Mouse (Mus musculus) hindbrain, embryonic 12.5 days (tissue): ENCODE data around the gene Slc7a14. TPM values are rescaled to one million over a fixed set of nuclear protein-coding genes. Genes with fewer than 3 reads are reported as not detected.
"Not testable (repeated sequence)": the region's sequence is repeated elsewhere in the genome, so short reads cannot be mapped to it uniquely, and the experiment has no call there.

Experiments
- ATAC-seq: fragments of 200-750 bp; cut with Nextera tagmentation; 2 replicates; pipeline ENCODE4 v1.8.0; 2017; ENCODE audit warnings: moderate TSS enrichment; ENCODE audit not compliant: low FRiP score
- H3K27ac ChIP-seq: fragments of 300-500 bp; sonication (generic); 2 replicates; pipeline ENCODE4 v1.5.1; 2016; ENCODE audit warnings: mild to moderate bottlenecking
- H3K27me3 ChIP-seq: fragments of 300-500 bp; sonication (generic); 2 replicates; pipeline ENCODE4 v1.6.1; 2016; ENCODE audit warnings: mild to moderate bottlenecking
- H3K36me3 ChIP-seq: fragments of 300-500 bp; sonication (generic); 2 replicates; pipeline ENCODE4 v1.6.1; 2016; ENCODE audit warnings: mild to moderate bottlenecking
- H3K4me1 ChIP-seq: fragments of 300-500 bp; sonication (generic); 2 replicates; pipeline ENCODE4 v1.6.1; 2016
- H3K4me2 ChIP-seq: fragments of 300-500 bp; sonication (generic); replicated peaks from 2 replicates; pipeline ENCODE4 v1.6.1; 2016; ENCODE audit warnings: mild to moderate bottlenecking
- H3K4me3 ChIP-seq: fragments of 300-500 bp; sonication (generic); 2 replicates; pipeline ENCODE4 v1.5.1; 2016; ENCODE audit warnings: mild to moderate bottlenecking
- H3K9ac ChIP-seq: fragments of 300-500 bp; sonication (generic); 2 replicates; pipeline ENCODE4 v1.6.1; 2016; ENCODE audit warnings: mild to moderate bottlenecking, moderate library complexity
- H3K9me3 ChIP-seq: fragments of 300-500 bp; sonication (generic); replicated peaks from 2 replicates; pipeline ENCODE4 v1.6.1; 2016; ENCODE audit warnings: mild to moderate bottlenecking
- WGBS: fragments of 180-500 bp; shearing (Covaris S2); methylation state at CpG from one replicate; pipeline ENCODE4 v1.1.7; 2016; 5-methylcytosine and 5-hydroxymethylcytosine counted together
- polyA plus RNA-seq: library from polyadenylated mRNA; unstranded; fragments of >200 nt; fragmentation: Nextera tagmentation; extraction: Ambion mirVana; gene quantifications from 2 replicates; pipeline ENCODE4 v1.2.1, GENCODE M21; 2016

The Slc7a14 gene
- polyA plus RNA-seq, 1 experiment from 2014 or later, result 2.0 TPM

- 71% methylated on average over 3 of the region's 3 CpGs for WGBS
- no peaks in the 10 kb centered on the region for H3K27me3 ChIP-seq
Measured at GRCm38 (mm10) chr3:31287421-31287948, 22.7 kb downstream of the Slc7a14 start.

DNA sequence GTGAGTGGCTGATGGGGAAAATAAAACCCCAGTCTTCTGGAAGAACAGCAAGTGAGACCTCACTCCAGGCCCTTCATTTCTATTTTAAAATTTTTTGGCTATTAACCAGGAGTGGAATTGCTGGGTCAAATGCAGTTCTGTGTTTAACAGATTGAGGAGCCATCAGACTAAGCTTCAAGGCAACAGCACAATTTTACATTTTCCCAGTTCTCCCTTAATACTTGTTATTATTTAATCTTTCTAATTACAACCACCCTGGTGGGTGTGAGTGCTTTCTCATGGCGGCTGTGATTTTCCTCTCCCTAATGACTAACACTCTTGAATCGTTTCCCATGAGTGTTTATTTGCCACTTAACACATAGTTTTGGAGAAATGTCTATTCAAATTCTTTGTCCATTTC, 29.1 kb downstream of the Slc7a14 start:
- H3K9me3 ChIP-seq, result no peaks in the 10 kb centered on the region
- no peak overlapping the region for H3K4me3 ChIP-seq
- H3K27ac ChIP-seq, result no peak overlapping the region
- no peaks in the 10 kb centered on the region for H3K27me3 ChIP-seq
- no peaks in the 10 kb centered on the region for H3K36me3 ChIP-seq
- ATAC-seq, result no peak
- WGBS, result 81% methylated on average over 2 of the region's 2 CpGs
- H3K4me2 ChIP-seq, result no peak overlapping the region
- no peak overlapping the region for H3K9ac ChIP-seq
- H3K4me1 ChIP-seq, result peaks cover 6% of the 10 kb centered on the region

More at GRCm38 (mm10) chr3:31287421-31287948, 22.7 kb downstream of the Slc7a14 start:
- H3K4me3 ChIP-seq, result no peak overlapping the region
- no peak overlapping the region for H3K27ac ChIP-seq
- ATAC-seq, result no peak
- H3K4me2 ChIP-seq, result no peak overlapping the region
- H3K9ac ChIP-seq, result no peak overlapping the region
- no peaks in the 10 kb centered on the region for H3K36me3 ChIP-seq
- H3K4me1 ChIP-seq, result peaks cover 6% of the 10 kb centered on the region
- no peaks in the 10 kb centered on the region for H3K9me3 ChIP-seq

DNA sequence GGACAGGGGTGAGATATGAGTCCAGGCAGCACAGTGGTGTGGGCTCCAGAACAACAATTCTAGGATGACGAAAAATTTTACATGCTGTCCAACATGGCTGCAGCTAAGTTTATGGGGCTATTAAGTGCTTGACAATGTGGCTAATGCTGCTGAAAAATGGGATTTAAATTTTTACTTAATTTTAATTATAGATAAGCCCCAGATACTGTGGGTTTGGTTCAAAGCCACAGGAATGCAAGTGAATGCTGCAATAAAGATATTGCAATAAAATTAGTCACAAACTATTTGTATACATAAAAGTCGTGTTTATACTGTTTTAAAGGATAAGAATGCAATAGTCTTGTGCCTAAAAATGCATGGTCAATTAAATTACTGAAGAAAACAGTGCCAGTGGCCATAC, 35.3 kb downstream of the Slc7a14 start:
- Histone ChIP-seq H3K27ac (no peak overlapping the region), H3K9ac (no peak overlapping the region), H3K4me3 (no peak overlapping the region), H3K4me2 (no peak overlapping the region), H3K4me1 (no peaks in the 10 kb centered on the region), H3K36me3 (no peaks in the 10 kb centered on the region), H3K9me3 (no peaks in the 10 kb centered on the region), H3K27me3 (no peaks in the 10 kb centered on the region)
- ATAC-seq, result no peak
- 79% methylated on average over 2 of the region's 2 CpGs for WGBS

- H3K4me3 ChIP-seq, H3K27me3 ChIP-seq, H3K4me1 ChIP-seq, H3K9ac ChIP-seq, H3K36me3 ChIP-seq, H3K4me2 ChIP-seq, H3K27ac ChIP-seq, H3K9me3 ChIP-seq, ATAC-seq: not testable (repeated sequence)
Measured at GRCm38 (mm10) chr3:31273247-31273646, 36.9 kb downstream of the Slc7a14 start.

DNA sequence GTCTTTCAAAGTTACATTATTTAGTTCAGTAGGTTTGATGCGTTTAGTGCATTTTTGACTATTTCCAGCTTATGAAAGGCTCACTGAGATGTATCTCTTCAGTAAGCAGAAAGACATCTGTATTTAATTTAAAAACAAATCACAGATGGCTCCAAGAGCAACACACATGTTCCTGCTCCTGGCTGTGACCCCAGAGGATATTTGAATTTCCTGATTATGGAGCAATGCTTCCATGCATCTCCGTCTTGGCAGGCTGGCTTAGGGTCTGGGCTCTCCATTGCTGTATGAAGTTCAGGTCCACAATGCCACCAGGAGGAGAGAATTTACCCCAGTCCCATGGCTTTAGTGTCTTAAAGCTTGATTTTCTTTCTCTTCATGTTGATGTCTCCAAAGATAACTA, 37.5 kb downstream of the Slc7a14 start:
- WGBS, result 52% methylated on average over 2 of the region's 2 CpGs
- Histone ChIP-seq H3K27ac (no peak overlapping the region), H3K9ac (no peak overlapping the region), H3K4me3 (no peak overlapping the region), H3K9me3 (no peaks in the 10 kb centered on the region), H3K4me2 (no peak overlapping the region), H3K4me1 (no peaks in the 10 kb centered on the region), H3K27me3 (no peaks in the 10 kb centered on the region), H3K36me3 (no peaks in the 10 kb centered on the region)
- ATAC-seq, result no peak

DNA sequence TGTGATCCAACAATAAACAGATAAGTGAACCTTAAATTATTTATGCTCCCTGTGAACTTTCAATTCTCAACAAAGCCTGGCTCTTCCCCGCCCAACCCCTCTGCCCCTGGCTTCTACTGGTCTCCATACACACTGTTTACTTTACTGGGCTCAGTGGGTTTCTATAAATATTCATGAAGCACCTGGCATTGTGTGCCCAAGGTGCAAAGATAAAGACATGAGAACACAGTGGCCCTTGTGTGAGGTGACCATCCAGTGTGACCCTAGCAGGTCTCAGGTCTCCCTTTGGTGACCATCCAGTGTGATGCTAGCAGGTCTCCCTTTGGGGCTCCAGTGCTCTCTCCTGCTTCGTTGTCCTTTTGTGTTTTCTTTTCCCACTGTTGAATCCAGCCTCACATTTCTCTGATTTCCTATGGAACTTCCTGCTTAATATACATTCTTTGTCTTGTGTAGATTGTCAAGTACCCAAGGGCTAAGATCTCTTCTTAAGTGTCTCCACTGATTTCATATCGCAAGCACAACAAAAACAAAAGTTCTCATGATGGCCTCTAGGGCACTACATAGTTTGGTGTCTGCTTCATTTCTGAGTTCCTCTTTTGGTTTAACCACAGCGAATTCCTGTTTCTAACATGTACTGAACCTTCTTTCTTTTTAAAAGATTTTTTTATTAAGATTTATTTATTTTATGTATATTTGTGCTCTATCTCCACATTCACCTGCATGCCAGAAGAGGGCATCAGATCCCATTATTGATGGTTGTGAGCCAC, 40.4 kb downstream of the Slc7a14 start:
- WGBS, result 80% methylated on average over 4 of the region's 4 CpGs
- no peaks in the 10 kb centered on the region for H3K36me3 ChIP-seq
- no peak overlapping the region for H3K27ac ChIP-seq
- no peak overlapping the region for H3K9ac ChIP-seq
- no peak overlapping the region for H3K4me2 ChIP-seq
- no peaks in the 10 kb centered on the region for H3K27me3 ChIP-seq
- ATAC-seq, result no peak
- no peak overlapping the region for H3K4me3 ChIP-seq
- no peaks in the 10 kb centered on the region for H3K4me1 ChIP-seq
- no peaks in the 10 kb centered on the region for H3K9me3 ChIP-seq

- no peaks in the 10 kb centered on the region for H3K4me1 ChIP-seq
- no peaks in the 10 kb centered on the region for H3K9me3 ChIP-seq
- no peak overlapping the region for H3K27ac ChIP-seq
- H3K9ac ChIP-seq, result no peak overlapping the region
- no peak overlapping the region for H3K4me2 ChIP-seq
- H3K27me3 ChIP-seq, result no peaks in the 10 kb centered on the region
- H3K4me3 ChIP-seq, result no peak overlapping the region
- WGBS, result 89% methylated on average over 2 of the region's 2 CpGs
- H3K36me3 ChIP-seq, result no peaks in the 10 kb centered on the region
- no peak for ATAC-seq
Measured at GRCm38 (mm10) chr3:31267921-31268320, 42.3 kb downstream of the Slc7a14 start.

DNA sequence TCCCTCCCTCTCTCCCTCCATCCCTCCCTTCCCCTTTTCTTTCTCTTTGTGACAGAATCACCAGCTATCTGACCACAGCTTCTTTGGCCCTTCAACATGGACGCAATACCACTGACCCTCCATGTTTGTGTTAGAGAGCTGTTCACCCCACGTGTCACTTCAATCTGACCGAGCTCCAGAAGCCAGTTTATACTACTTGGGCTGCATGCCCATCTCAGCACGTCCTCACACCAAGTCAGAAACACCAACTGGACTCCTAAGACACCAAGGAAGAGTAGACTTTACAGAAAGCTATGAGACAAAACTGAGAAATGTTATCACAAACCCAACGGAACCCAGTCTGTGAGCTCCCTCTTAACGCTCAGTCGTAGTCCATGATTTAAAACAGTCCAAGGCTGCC, 43.2 kb downstream of the Slc7a14 start:
- 87% methylated on average over 7 of the region's 7 CpGs for WGBS
- Histone ChIP-seq H3K27ac (no peak overlapping the region), H3K4me1 (no peaks in the 10 kb centered on the region), H3K9me3 (no peaks in the 10 kb centered on the region), H3K27me3 (no peaks in the 10 kb centered on the region), H3K36me3 (no peaks in the 10 kb centered on the region), H3K4me2 (no peak overlapping the region), H3K9ac (no peak overlapping the region), H3K4me3 (no peak overlapping the region)
- ATAC-seq, result no peak

- whole genome bisulfite sequencing, result 87% methylated on average over 3 of the region's 3 CpGs
- H3K4me2 ChIP-seq, result no peak overlapping the region
- H3K36me3 ChIP-seq, result no peaks in the 10 kb centered on the region
- no peak overlapping the region for H3K9ac ChIP-seq
- peaks cover 12% of the 10 kb centered on the region for H3K4me1 ChIP-seq
- ATAC-seq, result no peak
- H3K4me3 ChIP-seq, result no peak overlapping the region
- no peaks in the 10 kb centered on the region for H3K27me3 ChIP-seq
- no peaks in the 10 kb centered on the region for H3K9me3 ChIP-seq
- no peak overlapping the region for H3K27ac ChIP-seq
Measured at GRCm38 (mm10) chr3:31263535-31263934, 46.6 kb downstream of the Slc7a14 start.

- H3K4me3 ChIP-seq, result no peak overlapping the region
- H3K27ac ChIP-seq, result no peak overlapping the region
- H3K4me1 ChIP-seq, result peaks cover 12% of the 10 kb centered on the region
- H3K4me2 ChIP-seq, result no peak overlapping the region
- H3K9me3 ChIP-seq, result no peaks in the 10 kb centered on the region
- no peak overlapping the region for H3K9ac ChIP-seq
- H3K36me3 ChIP-seq, result no peaks in the 10 kb centered on the region
- ATAC-seq, result no peak
- H3K27me3 ChIP-seq, result no peaks in the 10 kb centered on the region
- 72% methylated on average over 7 of the region's 7 CpGs for WGBS
Measured at GRCm38 (mm10) chr3:31261418-31262014, 48.7 kb downstream of the Slc7a14 start.

- no peaks in the 10 kb centered on the region for H3K9me3 ChIP-seq
Measured at GRCm38 (mm10) chr3:31260964-31261346, 49.2 kb downstream of the Slc7a14 start.

DNA sequence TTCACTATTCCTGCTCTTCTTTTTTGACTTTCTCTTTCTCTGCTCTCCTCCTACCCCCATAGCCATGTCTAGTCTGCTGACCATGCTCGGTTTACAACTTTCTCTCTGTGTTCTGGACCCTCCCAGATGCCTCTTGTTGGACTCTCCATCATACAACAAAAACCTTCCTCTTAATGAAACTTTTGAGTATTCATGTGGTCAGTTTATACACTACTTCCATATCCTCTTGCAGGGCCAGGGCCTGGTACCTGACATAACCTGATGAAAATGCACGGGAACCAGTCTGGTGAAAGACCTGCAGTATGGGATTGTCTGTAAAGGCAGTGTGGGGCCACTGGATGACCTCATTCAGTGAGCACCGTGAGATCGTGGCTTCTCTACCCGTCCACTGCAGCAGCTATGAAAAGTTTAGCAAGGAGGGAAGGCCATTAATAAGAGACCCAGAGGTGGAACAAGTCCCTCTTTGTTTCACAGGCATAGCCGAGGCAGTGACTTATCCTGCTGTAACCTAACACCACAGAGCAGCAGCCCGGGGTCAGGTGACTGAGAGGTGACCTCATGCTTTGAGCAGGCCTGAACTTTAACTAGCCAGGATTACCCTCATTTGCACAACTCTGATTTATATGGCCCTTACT, 49.7 kb downstream of the Slc7a14 start:
- Histone ChIP-seq H3K27ac (peak overlapping the region; percentile 55), H3K4me3 (no peak overlapping the region), H3K36me3 (no peaks in the 10 kb centered on the region), H3K27me3 (no peaks in the 10 kb centered on the region), H3K9ac (no peak overlapping the region), H3K4me1 (peaks cover 12% of the 10 kb centered on the region), H3K4me2 (no peak overlapping the region), H3K9me3 (no peaks in the 10 kb centered on the region)
- peak; percentile 71 for ATAC-seq
- 19% methylated on average over 7 of the region's 7 CpGs for WGBS

More at GRCm38 (mm10) chr3:31260964-31261346, 49.2 kb downstream of the Slc7a14 start:
- Histone ChIP-seq H3K36me3 (no peaks in the 10 kb centered on the region), H3K4me3 (no peak overlapping the region), H3K27me3 (no peaks in the 10 kb centered on the region), H3K4me1 (peaks cover 12% of the 10 kb centered on the region), H3K27ac (no peak overlapping the region), H3K4me2 (no peak overlapping the region), H3K9ac (no peak overlapping the region)
- WGBS, result 42% methylated on average over 3 of the region's 3 CpGs
- no peak for ATAC-seq
